Mouse (Mus musculus): Measurements from ENCODE around the gene Btbd35f17.
"Not testable (repeated sequence)": the region's sequence is repeated elsewhere in the genome, so short reads cannot be mapped to it uniquely, and the experiment has no call there.

Btbd35f17 gene

DNA sequence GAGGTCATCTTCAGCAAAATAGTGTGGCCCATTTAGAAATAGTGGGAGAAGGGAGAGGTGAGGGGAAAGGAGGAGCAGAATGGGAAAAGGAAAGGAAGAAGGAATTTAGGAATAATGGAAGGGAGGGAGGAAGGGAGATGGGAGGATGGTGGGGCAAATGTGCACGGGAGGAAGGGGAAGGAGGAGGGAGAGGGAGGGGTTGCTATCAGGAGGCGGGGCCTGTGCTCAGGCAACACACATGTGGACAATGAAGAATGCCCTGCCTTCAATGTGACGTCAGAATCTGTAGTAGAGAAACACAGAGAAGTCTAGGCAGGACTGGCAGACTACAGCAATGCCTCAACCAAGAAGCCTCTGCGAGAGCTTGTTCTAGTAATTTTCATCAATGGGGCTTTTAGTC, at the start of gene Btbd35f17:
Gene Btbd35f17, plus strand, starts transcription at position 301 of the 400 bp plus-strand sequence.
- not testable (repeated sequence) for DNase-seq (ENCODE audit: low read depth)
